Mouse (Mus musculus): ENCODE results near the gene Taf4.

- no peak for TF ChIP-seq POLR2A (IDR thresholded peaks at IDR 0.05; ENCODE audit: insufficient read depth, low read depth, low read length)
- TF ChIP-seq CTCF (IDR thresholded peaks at IDR 0.05): no peak
- no peak for TF ChIP-seq EP300 (IDR thresholded peaks at IDR 0.05; ENCODE audit: insufficient read depth, low read depth, low read length)
Observed at GRCm38 (mm10) chr2:179937091-179937490, 39.4 kb downstream of the Taf4 start.
